Mouse (Mus musculus) testis, adult 2 months (tissue): ENCODE measurements at regions not wholly inside any gene's neighbourhood (a gene's known extent, or its start where the extent isn't known, plus 50 kb on each side); places are given as distances from the start of the nearest gene placed in this dataset.

ENCODE experiments used
- H3K27ac ChIP-seq: fragments of 200-500 bp; 2 replicates; pipeline ENCODE4 v1.5.1; 2012; ENCODE audit warnings: low read depth, low read length; ENCODE audit not compliant: control insufficient read depth, insufficient read depth
- H3K27me3 ChIP-seq: fragments of 200-500 bp; 2 replicates; pipeline ENCODE4 v1.6.1; 2012; ENCODE audit warnings: mild to moderate bottlenecking, low read length, moderate library complexity; ENCODE audit not compliant: control insufficient read depth, insufficient read depth
- H3K36me3 ChIP-seq: fragments of 200-500 bp; 2 replicates; pipeline ENCODE4 v1.6.1; 2012; ENCODE audit warnings: mild to moderate bottlenecking, low read length; ENCODE audit not compliant: control insufficient read depth, insufficient read depth
- H3K4me1 ChIP-seq: fragments of 200-500 bp; 2 replicates; pipeline ENCODE4 v1.6.1; 2012; ENCODE audit warnings: low read length; ENCODE audit not compliant: control insufficient read depth, insufficient read depth
- H3K4me3 ChIP-seq: fragments of 200-500 bp; 2 replicates; pipeline ENCODE4 v1.5.1; 2012; ENCODE audit warnings: low read depth, mild to moderate bottlenecking, low read length, moderate library complexity, mixed read lengths; ENCODE audit not compliant: control insufficient read depth
- CTCF ChIP-seq: fragments of 200-500 bp; IDR thresholded peaks from 2 replicates; pipeline ENCODE4 v1.5.1; 2012; ENCODE audit warnings: low read depth, mild to moderate bottlenecking, inconsistent platforms, low read length, moderate library complexity; ENCODE audit not compliant: control insufficient read depth, insufficient read depth, insufficient replicate concordance
- POLR2A ChIP-seq: fragments of 200-500 bp; IDR thresholded peaks from 2 replicates; pipeline ENCODE4 v1.6.1; 2012; ENCODE audit warnings: low read depth, mild to moderate bottlenecking, inconsistent platforms, low read length, moderate library complexity; ENCODE audit not compliant: control insufficient read depth

- Histone ChIP-seq H3K4me3 (no peak overlapping the region), H3K4me1 (no peaks in the 10 kb centered on the region), H3K27me3 (no peaks in the 10 kb centered on the region), H3K27ac (no peak overlapping the region), H3K36me3 (no peaks in the 10 kb centered on the region)
- TF ChIP-seq CTCF (no peak), POLR2A (no peak)
These were observed 56.7 kb upstream of the Dusp10 start for GRCm38 (mm10) chr1:183956391-183956790.

GRCm38 (mm10) chr1:183961383-183961782 lies 51.7 kb upstream of the Dusp10 start:
- Histone ChIP-seq H3K4me3 (no peak overlapping the region), H3K27me3 (no peaks in the 10 kb centered on the region), H3K27ac (no peak overlapping the region), H3K36me3 (no peaks in the 10 kb centered on the region), H3K4me1 (no peaks in the 10 kb centered on the region)
- TF ChIP-seq POLR2A (no peak), CTCF (no peak)

GRCm38 (mm10) chr1:183962486-183962885 lies 50.6 kb upstream of the Dusp10 start:
- Histone ChIP-seq H3K36me3 (no peaks in the 10 kb centered on the region), H3K27me3 (no peaks in the 10 kb centered on the region), H3K4me3 (no peak overlapping the region), H3K4me1 (no peaks in the 10 kb centered on the region), H3K27ac (no peak overlapping the region)
- TF ChIP-seq CTCF: no peak
- TF ChIP-seq POLR2A: no peak

- Histone ChIP-seq H3K36me3 (no peaks in the 10 kb centered on the region), H3K4me3 (no peak overlapping the region), H3K27ac (no peak overlapping the region), H3K4me1 (no peaks in the 10 kb centered on the region), H3K27me3 (no peaks in the 10 kb centered on the region)
- no peak for TF ChIP-seq POLR2A
- no peak for TF ChIP-seq CTCF
These were observed 49.8 kb upstream of the Dusp10 start for GRCm38 (mm10) chr1:183963286-183963685.
